Mouse (Mus musculus) midbrain, embryonic 15.5 days (tissue): ENCODE measurements at regions not wholly inside any gene's neighbourhood (a gene's known extent, or its start where the extent isn't known, plus 50 kb on each side); places are given as distances from the start of the nearest gene placed in this dataset.

Experiments
- ATAC-seq: fragments of 200-750 bp; cut with Nextera tagmentation; replicated peaks from 2 replicates; pipeline ENCODE4 v1.8.0; 2017; ENCODE audit warnings: moderate TSS enrichment
- H3K27ac ChIP-seq: fragments of 300-500 bp; sonication (generic); 2 replicates; pipeline ENCODE4 v1.5.1; 2015; ENCODE audit warnings: mild to moderate bottlenecking, inconsistent platforms
- H3K27me3 ChIP-seq: fragments of 300-500 bp; sonication (generic); replicated peaks from 2 replicates; pipeline ENCODE4 v1.6.1; 2015; ENCODE audit warnings: inconsistent platforms
- H3K36me3 ChIP-seq: fragments of 300-500 bp; sonication (generic); replicated peaks from 2 replicates; pipeline ENCODE4 v1.6.1; 2015; ENCODE audit warnings: inconsistent platforms
- H3K4me1 ChIP-seq: fragments of 300-500 bp; sonication (generic); 2 replicates; pipeline ENCODE4 v1.6.1; 2015; ENCODE audit warnings: inconsistent platforms
- H3K4me2 ChIP-seq: fragments of 300-500 bp; sonication (generic); 2 replicates; pipeline ENCODE4 v1.6.1; 2015; ENCODE audit warnings: inconsistent platforms, mild to moderate bottlenecking, moderate library complexity
- H3K4me3 ChIP-seq: fragments of 300-500 bp; sonication (generic); 2 replicates; pipeline ENCODE4 v1.5.1; 2015; ENCODE audit warnings: mild to moderate bottlenecking, inconsistent platforms
- H3K9ac ChIP-seq: fragments of 300-500 bp; sonication (generic); 2 replicates; pipeline ENCODE4 v1.6.1; 2015; ENCODE audit warnings: mild to moderate bottlenecking, inconsistent platforms
- H3K9me3 ChIP-seq: fragments of 300-500 bp; sonication (generic); 2 replicates; pipeline ENCODE4 v1.6.1; 2016; ENCODE audit warnings: inconsistent platforms
- whole genome bisulfite sequencing: fragments of 180-500 bp; shearing (Covaris S2); methylation state at CpG from one replicate; pipeline ENCODE4 v1.1.7; 2015; ENCODE audit warnings: mixed read lengths; 5-methylcytosine and 5-hydroxymethylcytosine counted together

DNA sequence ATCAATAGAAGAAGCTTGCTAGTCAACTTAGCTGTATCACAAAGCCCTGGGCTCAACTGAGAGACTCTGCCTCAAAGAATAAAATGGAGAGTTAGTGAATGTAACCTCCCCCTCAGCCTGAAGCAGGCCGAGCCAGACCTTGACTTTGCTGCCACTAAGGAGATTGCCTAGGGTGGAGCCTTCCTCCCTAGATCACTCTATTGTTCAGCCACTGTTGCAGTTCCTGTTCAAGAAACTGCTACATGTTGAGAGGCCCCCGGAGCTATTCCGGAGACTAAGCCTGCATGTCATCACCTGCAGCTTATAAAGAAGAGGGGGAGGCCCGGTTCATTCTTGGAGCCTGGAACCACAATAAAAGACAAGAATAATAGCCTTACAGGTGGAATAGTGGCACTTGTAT lies 257.9 kb downstream of the Adgrg6 start:
- WGBS, result 81% methylated on average over 4 of the region's 4 CpGs
- ATAC-seq, result no peak
- Histone ChIP-seq H3K9me3 (no peaks in the 10 kb centered on the region), H3K4me1 (no peaks in the 10 kb centered on the region), H3K9ac (no peak overlapping the region), H3K27ac (no peak overlapping the region), H3K4me3 (no peak overlapping the region), H3K36me3 (no peaks in the 10 kb centered on the region), H3K27me3 (no peaks in the 10 kb centered on the region), H3K4me2 (no peak overlapping the region)

DNA sequence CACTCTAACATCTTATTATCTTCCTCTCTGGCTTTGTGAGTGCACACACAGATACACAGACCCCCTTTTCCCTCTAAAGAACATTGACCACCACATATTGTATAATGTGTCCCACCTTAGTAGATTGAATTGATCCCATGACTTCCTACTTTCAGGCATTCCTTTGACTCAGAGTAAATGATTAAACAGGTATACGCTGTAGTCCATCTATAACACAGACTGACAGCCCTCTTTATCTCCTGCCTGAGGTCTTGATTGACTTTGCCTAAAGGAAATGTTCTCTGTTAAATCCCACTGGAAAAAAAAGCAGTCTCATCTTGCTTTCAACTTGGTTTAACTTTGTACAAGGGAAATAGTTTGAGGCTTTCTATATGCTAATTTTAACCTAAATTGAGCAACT lies 268.8 kb downstream of the Adgrg6 start:
- WGBS, result 88% methylated on average over 1 of the region's 1 CpGs
- ATAC-seq, result no peak
- Histone ChIP-seq H3K36me3 (no peaks in the 10 kb centered on the region), H3K4me2 (no peak overlapping the region), H3K9me3 (no peaks in the 10 kb centered on the region), H3K27me3 (no peaks in the 10 kb centered on the region), H3K9ac (no peak overlapping the region), H3K4me3 (no peak overlapping the region), H3K27ac (no peak overlapping the region), H3K4me1 (no peaks in the 10 kb centered on the region)

DNA sequence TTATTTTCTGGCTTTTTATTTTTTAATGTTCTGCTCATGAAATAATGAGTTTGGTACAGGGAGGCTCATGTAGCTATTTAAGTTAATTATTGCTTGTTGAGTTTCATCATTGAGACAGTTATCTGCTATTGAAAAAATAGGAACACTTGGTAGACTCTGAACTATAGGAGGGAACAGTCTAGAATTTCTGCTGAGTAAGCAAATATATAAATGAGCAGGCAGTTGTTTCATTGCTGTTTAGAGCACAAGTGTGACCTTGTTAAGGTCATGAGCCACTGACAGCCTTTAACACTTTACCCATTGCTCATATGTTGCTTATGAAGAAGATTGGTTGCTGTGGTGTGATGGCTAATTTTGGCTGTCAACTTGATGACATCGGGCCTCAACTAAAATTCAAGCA lies 270.0 kb downstream of the Adgrg6 start:
- ATAC-seq, result no peak
- WGBS, result 96% methylated on average over 1 of the region's 1 CpGs
- Histone ChIP-seq H3K9me3 (no peaks in the 10 kb centered on the region), H3K27ac (no peak overlapping the region), H3K4me1 (no peaks in the 10 kb centered on the region), H3K27me3 (no peaks in the 10 kb centered on the region), H3K4me3 (no peak overlapping the region), H3K9ac (no peak overlapping the region), H3K36me3 (no peaks in the 10 kb centered on the region), H3K4me2 (no peak overlapping the region)

DNA sequence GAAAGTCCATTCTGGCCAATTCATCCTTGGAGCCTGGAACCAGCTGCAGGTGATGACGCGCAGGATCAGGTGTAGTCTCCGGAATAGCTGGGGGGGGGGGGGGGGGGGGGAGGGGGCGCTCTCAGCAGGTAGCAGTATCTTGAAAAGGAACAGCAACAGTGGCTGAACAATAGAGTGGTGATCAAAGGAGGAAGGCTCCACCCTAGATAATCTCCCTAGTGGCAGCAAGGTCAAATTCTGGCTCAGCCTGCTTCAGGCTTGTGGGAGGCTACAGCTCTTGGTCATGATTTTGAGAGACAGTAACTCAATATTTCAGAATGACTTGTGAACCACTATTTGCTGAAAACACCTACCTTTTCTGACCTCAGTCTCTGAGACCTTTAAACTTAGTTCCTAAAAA lies 275.5 kb downstream of the Adgrg6 start:
- H3K36me3 ChIP-seq, result no peaks in the 10 kb centered on the region
- no peak overlapping the region for H3K27ac ChIP-seq
- no peaks in the 10 kb centered on the region for H3K27me3 ChIP-seq
- no peak overlapping the region for H3K4me2 ChIP-seq
- ATAC-seq, result no peak
- H3K9me3 ChIP-seq, result no peaks in the 10 kb centered on the region
- no peak overlapping the region for H3K9ac ChIP-seq
- no peak overlapping the region for H3K4me3 ChIP-seq
- WGBS, result 17% methylated on average over 3 of the region's 4 CpGs
- H3K4me1 ChIP-seq, result no peaks in the 10 kb centered on the region

DNA sequence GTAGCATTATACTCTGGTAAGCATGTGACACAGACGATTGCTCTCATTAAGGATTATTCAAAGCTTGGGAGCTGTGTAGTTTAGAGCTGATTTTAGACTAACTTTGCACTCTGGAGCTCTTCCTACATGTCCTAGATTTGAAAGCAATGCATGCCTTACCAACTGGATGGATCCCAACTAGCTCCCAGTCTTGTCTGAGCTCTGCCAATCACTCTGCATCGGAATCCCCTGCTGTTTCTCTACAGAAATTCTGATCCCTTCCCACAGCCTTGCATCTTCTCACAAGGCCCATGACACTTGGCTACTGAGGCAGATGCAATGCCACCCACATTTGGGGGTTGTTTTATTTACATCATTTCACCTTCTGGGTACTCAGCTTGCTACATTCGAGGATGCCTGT lies 277.8 kb downstream of the Adgrg6 start:
- WGBS, result 83% methylated on average over 3 of the region's 3 CpGs
- H3K4me1 ChIP-seq, result no peaks in the 10 kb centered on the region

DNA sequence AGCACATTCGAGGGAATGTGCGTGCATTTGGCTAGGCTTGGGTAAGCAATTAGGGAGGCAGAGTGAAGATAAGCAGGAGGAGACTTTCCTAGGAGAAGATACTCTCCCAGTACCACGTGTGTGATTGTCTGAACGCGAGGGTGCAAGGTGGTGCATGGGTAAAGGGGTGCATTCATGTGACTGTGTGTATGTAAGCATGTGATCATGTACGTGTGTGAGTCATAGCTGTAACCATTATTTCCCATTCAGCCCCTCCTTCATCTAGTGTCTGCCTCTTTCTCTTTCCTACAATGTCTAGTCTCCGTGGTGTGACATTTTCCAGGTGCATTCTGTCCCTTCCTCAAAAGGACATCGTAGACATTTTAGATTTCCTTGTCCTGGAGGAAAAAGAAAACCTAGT lies 273.8 kb downstream of the Hivep2 start:
- H3K27me3 ChIP-seq, result no peaks in the 10 kb centered on the region
- no peak overlapping the region for H3K4me3 ChIP-seq
- H3K9ac ChIP-seq, result no peak overlapping the region
- H3K27ac ChIP-seq, result no peak overlapping the region
- 92% methylated on average over 8 of the region's 8 CpGs for WGBS
- no peaks in the 10 kb centered on the region for H3K9me3 ChIP-seq
- no peaks in the 10 kb centered on the region for H3K36me3 ChIP-seq
- H3K4me1 ChIP-seq, result no peaks in the 10 kb centered on the region
- H3K4me2 ChIP-seq, result no peak overlapping the region
- no peak for ATAC-seq

More for the DNA sequence above, 277.8 kb downstream of the Adgrg6 start:
- Histone ChIP-seq H3K9ac (no peak overlapping the region), H3K4me3 (no peak overlapping the region), H3K36me3 (no peaks in the 10 kb centered on the region), H3K9me3 (no peaks in the 10 kb centered on the region), H3K27me3 (no peaks in the 10 kb centered on the region), H3K27ac (no peak overlapping the region), H3K4me2 (no peak overlapping the region)
- no peak for ATAC-seq

DNA sequence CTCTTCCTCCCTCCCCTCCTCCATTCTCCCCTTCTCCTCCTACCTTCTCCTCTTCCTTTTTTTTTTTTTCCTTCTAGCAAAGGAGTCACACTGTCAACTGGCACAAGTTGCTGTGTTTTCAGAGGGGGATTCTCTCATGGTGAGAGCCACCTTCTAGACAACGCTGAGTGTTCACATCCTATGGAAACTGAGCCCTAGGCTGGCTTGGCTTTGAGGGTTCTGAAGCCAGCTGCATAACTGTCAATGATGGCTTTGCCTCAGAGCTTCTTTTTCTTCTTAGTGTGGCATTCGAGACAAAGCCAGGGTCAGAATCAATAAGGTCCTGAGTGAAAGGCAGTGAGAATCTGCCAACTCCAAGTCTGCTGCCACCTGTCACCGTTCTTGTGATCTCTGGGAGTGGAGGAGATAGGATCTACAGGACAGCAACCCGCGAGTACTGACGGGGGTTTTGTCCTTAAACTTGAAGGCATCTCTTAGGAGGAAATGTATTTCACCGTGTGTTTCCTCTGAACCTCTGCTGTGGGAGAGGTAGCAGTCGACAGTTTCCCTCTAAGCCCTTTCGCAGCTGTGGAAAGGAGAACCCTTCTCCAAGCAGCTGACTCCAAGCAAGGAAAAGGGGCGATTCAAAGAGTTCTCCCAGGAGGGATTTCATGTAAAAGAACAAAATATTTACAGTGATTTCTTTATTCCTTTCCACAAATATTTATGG lies 269.2 kb downstream of the Hivep2 start:
- no peak for ATAC-seq
- H3K27ac ChIP-seq, result no peak overlapping the region
- no peaks in the 10 kb centered on the region for H3K27me3 ChIP-seq
- H3K4me1 ChIP-seq, result no peaks in the 10 kb centered on the region
- no peak overlapping the region for H3K4me3 ChIP-seq
- H3K36me3 ChIP-seq, result no peaks in the 10 kb centered on the region
- H3K4me2 ChIP-seq, result no peak overlapping the region
- no peak overlapping the region for H3K9ac ChIP-seq
- H3K9me3 ChIP-seq, result no peaks in the 10 kb centered on the region
- 75% methylated on average over 10 of the region's 10 CpGs for WGBS

DNA sequence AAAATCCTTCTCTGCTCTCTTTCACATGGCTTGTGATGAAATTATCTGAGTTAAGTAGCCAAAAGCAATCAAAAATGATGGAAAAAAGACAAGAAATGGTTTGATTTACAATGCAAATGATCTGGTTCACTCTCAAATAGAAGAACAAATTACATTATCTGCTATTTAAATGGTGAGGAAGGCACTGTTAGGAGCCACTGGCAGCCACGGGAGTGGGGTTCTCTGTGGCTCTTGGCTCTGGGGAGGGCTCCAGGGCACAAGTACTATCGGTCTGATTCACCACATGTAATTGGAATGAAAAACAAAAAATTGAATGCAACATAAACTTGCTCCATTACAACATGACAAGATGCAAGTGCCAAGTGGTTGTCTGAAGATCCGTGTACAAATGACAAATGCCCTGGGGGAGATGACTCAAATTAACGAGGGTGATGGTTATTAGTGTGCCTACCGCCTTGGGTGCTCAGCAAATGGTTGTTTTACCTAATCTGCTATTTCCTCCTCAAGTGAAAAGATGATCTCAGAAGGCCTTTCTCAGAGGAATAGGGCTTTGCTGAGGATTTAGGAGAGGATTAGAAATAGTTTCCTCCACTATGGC lies 268.2 kb downstream of the Hivep2 start:
- no peaks in the 10 kb centered on the region for H3K27me3 ChIP-seq
- no peaks in the 10 kb centered on the region for H3K9me3 ChIP-seq
- H3K9ac ChIP-seq, result no peak overlapping the region
- H3K36me3 ChIP-seq, result no peaks in the 10 kb centered on the region
- H3K4me3 ChIP-seq, result no peak overlapping the region
- WGBS, result 35% methylated on average over 5 of the region's 5 CpGs
- ATAC-seq, result no peak
- H3K4me2 ChIP-seq, result no peak overlapping the region
- no peak overlapping the region for H3K27ac ChIP-seq
- H3K4me1 ChIP-seq, result no peaks in the 10 kb centered on the region

DNA sequence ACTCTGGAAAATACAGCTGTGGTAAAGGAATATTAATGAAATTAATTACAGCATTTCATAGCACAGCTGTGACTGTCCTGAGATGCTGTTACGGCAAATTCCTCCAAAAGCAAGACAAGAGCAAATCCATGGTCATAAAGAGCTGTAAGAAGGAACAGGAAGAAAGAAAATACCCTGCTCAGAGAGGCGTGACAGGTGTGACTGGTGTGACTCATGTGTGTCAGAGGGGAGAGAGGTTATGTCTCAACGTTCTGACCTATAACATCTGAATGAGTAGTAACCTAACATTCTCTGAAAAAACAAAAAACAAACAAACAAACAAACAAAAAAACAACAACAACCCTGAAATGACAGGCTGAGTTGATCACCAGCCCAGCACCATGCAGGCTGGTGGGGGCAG lies 267.5 kb downstream of the Hivep2 start:
- Histone ChIP-seq H3K36me3 (no peaks in the 10 kb centered on the region), H3K27ac (no peak overlapping the region), H3K27me3 (no peaks in the 10 kb centered on the region), H3K4me2 (no peak overlapping the region), H3K9ac (no peak overlapping the region), H3K9me3 (no peaks in the 10 kb centered on the region), H3K4me3 (no peak overlapping the region), H3K4me1 (no peaks in the 10 kb centered on the region)
- no peak for ATAC-seq
- 71% methylated on average over 3 of the region's 3 CpGs for WGBS

DNA sequence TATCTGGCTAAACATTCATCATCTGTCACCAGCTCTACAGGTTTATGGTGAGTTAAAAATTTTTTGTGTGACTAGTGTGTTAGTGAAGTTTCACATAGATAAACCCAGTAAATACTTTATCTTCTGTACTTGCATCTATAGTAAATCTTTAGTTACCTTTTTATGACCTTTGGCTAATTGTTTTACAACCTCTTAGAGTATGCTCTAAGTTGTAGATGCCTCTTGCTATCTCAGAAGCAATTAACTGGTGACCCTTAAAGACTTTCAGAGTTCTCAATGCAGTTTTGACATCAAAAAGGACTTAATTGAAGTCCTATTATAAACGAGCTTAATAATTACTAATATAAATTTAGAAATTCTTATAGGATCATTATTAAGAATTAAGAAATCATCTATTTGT lies 265.6 kb downstream of the Hivep2 start:
- Histone ChIP-seq H3K4me3 (no peak overlapping the region), H3K9me3 (no peaks in the 10 kb centered on the region), H3K36me3 (no peaks in the 10 kb centered on the region), H3K9ac (no peak overlapping the region), H3K4me2 (no peak overlapping the region), H3K4me1 (no peaks in the 10 kb centered on the region), H3K27me3 (no peaks in the 10 kb centered on the region), H3K27ac (no peak overlapping the region)
- no peak for ATAC-seq
- 84% methylated on average over 1 of the region's 1 CpGs for WGBS

DNA sequence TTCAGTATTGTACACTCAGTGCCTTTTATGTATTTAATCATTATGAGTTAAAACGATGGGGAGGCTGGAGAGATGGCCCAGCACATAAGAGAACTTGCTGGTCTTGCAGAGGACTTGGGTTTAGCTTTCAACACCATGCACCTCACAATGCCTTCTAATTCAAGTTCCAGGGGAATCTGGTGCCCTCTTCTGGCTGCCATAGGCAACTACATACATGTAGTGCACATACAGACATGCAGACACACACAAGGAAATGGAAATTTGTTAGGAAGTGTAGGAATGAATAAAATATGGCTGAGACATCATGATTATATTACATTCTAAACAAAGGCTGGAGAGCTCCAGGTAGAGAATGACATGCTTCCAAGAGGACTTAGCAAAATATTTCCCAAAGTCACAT lies 251.4 kb downstream of the Hivep2 start:
- no peaks in the 10 kb centered on the region for H3K27me3 ChIP-seq
- no peak overlapping the region for H3K9ac ChIP-seq
- H3K36me3 ChIP-seq, result no peaks in the 10 kb centered on the region
- no peaks in the 10 kb centered on the region for H3K9me3 ChIP-seq
- no peak overlapping the region for H3K27ac ChIP-seq
- WGBS, result 90% methylated on average over 1 of the region's 1 CpGs
- H3K4me3 ChIP-seq, result no peak overlapping the region
- no peak for ATAC-seq
- no peaks in the 10 kb centered on the region for H3K4me1 ChIP-seq
- H3K4me2 ChIP-seq, result no peak overlapping the region

DNA sequence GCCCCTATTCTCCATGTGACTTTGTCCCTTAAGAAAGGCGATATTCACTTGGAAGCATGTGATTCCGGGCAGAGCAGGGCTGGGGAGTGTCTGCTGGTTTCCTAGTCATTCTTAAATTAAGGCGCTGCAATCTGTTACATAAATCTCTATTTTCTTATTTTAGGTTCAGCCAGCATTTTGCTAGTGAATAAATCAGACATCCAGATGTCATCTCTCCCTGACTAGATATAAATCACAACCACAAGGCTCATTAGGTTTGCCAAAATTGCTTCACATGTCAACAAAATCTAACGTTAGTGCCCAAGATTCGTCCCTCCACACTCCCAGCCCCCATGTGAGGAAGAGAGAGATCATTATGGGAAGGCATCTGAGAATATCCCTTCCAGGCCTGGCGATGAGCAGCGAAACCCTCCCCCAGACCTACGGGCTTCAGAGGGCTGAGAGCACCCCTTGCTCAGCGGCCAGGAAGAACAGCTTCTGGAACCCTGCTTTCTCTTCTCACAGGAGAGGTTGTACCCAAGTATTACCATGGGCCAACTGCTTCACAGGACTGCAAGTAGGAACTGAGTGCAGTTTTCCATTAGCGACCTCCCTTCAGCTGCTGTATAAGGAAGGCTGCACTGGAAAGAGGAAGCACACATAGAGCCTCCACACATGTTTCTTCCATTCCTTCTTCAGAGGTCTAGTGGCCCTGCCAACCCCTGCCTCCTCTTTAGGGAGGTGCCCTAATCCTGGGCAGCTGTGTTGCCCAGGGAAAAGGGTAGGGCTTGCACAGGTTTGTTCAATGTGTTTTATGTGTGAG lies 250.5 kb downstream of the Hivep2 start:
- H3K4me1 ChIP-seq, result no peaks in the 10 kb centered on the region
- no peak for ATAC-seq

DNA sequence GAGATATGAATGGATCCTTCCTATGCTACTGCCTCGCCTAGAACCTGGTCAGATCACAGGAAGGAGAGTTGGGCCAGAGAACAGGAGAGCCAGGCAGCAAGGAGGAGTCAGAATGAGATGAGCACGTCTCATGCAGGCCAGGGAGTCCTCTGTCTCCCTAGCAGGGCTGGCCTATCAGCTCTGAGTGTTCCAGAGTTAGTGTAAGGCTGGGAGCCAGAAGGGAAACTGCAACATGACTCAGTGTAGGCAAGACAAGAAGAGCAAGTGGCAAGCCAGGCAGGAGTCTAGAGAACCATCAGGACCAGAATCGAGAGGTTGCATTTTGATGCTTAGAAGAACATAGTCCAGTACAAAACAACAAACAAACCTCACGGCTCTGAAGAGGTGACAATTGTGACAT lies 249.6 kb downstream of the Hivep2 start:
- Histone ChIP-seq H3K27me3 (no peaks in the 10 kb centered on the region), H3K9me3 (no peaks in the 10 kb centered on the region), H3K9ac (no peak overlapping the region), H3K27ac (no peak overlapping the region), H3K4me2 (no peak overlapping the region), H3K36me3 (no peaks in the 10 kb centered on the region), H3K4me3 (no peak overlapping the region), H3K4me1 (no peaks in the 10 kb centered on the region)
- ATAC-seq, result no peak
- WGBS, result 83% methylated on average over 4 of the region's 4 CpGs

More for the DNA sequence above, 250.5 kb downstream of the Hivep2 start:
- 87% methylated on average over 10 of the region's 10 CpGs for WGBS
- no peak overlapping the region for H3K4me3 ChIP-seq
- H3K27me3 ChIP-seq, result no peaks in the 10 kb centered on the region
- no peaks in the 10 kb centered on the region for H3K36me3 ChIP-seq
- H3K4me2 ChIP-seq, result no peak overlapping the region
- no peak overlapping the region for H3K27ac ChIP-seq
- H3K9me3 ChIP-seq, result no peaks in the 10 kb centered on the region
- H3K9ac ChIP-seq, result no peak overlapping the region
